Mouse (Mus musculus) WW6 (cell line): Measurements from ENCODE around the gene Lpcat3.

Experiments
- DNase-seq: peaks from one replicate; pipeline ENCODE4 v3.0.0-alpha.2; 2013; ENCODE audit warnings: low read depth, low spot score

Lpcat3 gene

GRCm38 (mm10) chr6:124703789-124704188 lies 41.0 kb downstream of the Lpcat3 start:
- DNase-seq: no peak

- DNase-seq: no peak
Measured at GRCm38 (mm10) chr6:124704417-124704816, 41.6 kb downstream of the Lpcat3 start.

GRCm38 (mm10) chr6:124706061-124706627 lies 43.3 kb downstream of the Lpcat3 start:
- DNase-seq: no peak

DNA sequence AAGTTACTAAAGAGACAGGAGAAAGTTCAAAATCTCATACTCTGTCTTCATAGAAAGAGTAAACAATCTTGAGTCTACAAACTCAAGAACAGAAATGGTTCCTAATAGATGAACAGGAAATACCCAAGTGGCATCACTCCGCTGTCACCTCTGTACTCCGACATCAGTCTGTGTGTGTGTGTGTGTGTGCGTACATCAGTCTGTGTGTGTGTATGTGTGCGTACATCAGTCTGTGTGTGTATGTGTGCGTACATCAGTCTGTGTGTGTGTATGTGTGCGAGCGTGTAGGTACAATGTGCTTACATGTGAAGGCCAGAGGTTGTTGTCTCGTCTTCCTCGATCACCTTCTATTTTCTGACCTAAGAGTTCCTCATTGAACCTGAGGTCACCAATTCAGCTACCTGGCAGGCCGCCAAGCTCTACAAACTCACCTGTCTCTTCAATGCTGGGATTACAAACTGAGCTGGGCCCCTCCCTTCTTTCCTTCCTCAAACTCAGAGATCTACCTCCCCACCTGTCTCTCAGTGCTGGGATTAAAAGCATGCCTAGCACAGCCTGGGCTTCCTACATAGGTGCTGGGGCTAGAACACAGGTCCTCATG lies 45.6 kb downstream of the Lpcat3 start:
- DNase-seq: no peak

- DNase-seq: peak; percentile 99
Measured at GRCm38 (mm10) chr6:124711824-124712782, 49.3 kb downstream of the Lpcat3 start, which contains the start of the genes Emg1 and Phb2. TSS of gene Emg1 (minus strand) at chr6:124712178. TSS of gene Phb2 (plus strand) at chr6:124712336.

GRCm38 (mm10) chr6:124712918-124713317 lies 50.1 kb downstream of the Lpcat3 start:
- DNase-seq: no peak

GRCm38 (mm10) chr6:124716864-124717490 lies 54.1 kb downstream of the Lpcat3 start:
- no peak for DNase-seq

GRCm38 (mm10) chr6:124717968-124718367 lies 55.1 kb downstream of the Lpcat3 start:
- DNase-seq: no peak

- DNase-seq: no peak
Measured at GRCm38 (mm10) chr6:124718703-124719102, 55.9 kb downstream of the Lpcat3 start.

- no peak for DNase-seq
Measured at GRCm38 (mm10) chr6:124719354-124719978, 56.6 kb downstream of the Lpcat3 start.

DNA sequence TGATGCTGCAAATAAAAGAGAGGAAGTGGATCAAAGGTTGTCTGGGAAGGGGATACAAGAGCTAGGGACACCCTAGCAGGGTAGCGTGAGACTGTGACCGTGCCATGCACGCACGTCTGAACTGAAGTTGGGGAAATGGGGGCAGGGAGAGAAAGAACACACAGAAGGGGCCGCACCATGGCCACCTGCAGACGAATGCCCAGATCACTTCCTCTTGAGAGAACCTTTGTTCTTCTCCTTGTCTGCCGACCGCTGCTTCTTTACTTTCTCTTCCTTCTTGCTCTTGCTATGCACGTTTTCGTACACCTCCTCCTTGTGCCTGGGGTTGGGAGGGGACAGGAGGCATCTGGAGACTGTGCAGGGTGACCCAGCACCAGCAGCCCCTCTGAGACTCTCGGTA lies 58.1 kb downstream of the Lpcat3 start:
- DNase-seq: no peak

DNA sequence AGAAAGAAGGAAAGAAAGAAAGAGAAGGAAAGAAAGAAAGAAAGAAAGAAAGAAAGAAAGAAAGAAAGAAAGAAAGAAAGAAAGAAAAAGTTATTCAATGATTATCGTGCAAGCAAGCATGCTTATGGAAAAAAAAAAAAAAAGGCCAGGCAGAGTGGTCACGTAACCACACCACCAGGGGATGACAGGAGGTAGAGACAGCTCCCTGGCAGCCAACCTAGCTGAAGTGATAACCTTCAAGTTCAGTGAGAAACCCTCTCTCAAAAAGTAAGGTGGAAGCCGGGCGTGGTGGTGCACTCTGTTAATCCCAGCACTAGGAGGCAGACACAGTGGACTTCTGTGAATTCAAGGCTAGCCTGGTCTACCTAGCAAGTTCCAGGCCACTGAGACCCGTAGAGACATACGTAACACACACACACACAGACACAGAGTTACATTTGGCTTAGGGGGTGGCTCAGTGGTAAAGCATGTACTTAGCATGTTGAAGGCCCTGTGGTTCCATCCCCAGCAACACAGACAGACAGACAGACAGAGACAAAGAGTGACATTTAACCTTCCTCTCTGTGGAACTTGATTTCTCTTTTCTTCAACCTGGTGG lies 60.1 kb downstream of the Lpcat3 start:
- DNase-seq: no peak

GRCm38 (mm10) chr6:124723541-124723940 lies 60.7 kb downstream of the Lpcat3 start:
- DNase-seq: no peak

GRCm38 (mm10) chr6:124724472-124724871 lies 61.6 kb downstream of the Lpcat3 start:
- DNase-seq: no peak

DNA sequence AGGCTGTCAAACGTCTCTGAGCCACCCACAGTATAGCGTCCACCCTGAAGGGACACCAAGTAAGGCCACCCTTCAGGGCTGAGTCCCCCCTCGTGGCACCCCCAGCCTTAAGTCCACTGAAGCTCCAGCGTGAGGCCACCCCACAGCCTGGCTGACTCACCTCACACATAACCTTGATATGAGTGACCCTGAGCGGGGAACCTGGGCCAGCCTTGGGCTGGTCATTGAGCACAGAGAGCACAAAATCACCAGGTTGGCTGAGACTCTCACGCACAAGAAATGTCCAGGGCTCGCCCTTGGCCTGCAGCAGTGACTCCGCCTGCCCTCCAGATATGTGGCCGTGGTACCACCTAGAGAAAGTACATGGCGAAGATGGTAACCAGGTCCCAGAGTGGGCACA lies 65.8 kb downstream of the Lpcat3 start:
- DNase-seq: no peak

- DNase-seq: no peak
Measured at GRCm38 (mm10) chr6:124729850-124730705, 67.3 kb downstream of the Lpcat3 start.

GRCm38 (mm10) chr6:124731038-124731437 lies 68.2 kb downstream of the Lpcat3 start:
- no peak for DNase-seq

- no peak for DNase-seq
Measured at GRCm38 (mm10) chr6:124732476-124733370, 69.9 kb downstream of the Lpcat3 start.

DNA sequence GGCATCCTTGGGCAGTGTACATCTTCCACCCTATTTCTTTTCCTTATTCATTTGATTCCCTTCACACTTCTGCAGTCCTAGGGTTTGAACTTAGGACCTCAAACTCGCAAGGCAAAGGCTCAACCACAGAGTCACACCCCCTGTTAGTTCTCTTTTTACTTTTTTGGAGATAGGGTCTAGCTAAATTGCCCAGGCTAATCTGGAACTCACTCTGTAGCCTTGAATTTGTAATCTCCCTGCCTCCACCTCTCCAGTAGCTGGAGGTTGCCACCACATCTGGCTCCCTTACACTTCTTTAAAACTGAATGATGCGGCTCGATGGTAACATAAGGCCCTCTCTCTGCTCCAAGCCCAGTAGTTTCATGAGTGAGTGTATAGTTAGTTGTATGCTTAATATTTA lies 71.6 kb downstream of the Lpcat3 start:
- DNase-seq: no peak
